Mouse (Mus musculus): ENCODE measurements at regions not wholly inside any gene's neighbourhood (a gene's known extent, or its start where the extent isn't known, plus 50 kb on each side); places are given as distances from the start of the nearest gene placed in this dataset.

DNA sequence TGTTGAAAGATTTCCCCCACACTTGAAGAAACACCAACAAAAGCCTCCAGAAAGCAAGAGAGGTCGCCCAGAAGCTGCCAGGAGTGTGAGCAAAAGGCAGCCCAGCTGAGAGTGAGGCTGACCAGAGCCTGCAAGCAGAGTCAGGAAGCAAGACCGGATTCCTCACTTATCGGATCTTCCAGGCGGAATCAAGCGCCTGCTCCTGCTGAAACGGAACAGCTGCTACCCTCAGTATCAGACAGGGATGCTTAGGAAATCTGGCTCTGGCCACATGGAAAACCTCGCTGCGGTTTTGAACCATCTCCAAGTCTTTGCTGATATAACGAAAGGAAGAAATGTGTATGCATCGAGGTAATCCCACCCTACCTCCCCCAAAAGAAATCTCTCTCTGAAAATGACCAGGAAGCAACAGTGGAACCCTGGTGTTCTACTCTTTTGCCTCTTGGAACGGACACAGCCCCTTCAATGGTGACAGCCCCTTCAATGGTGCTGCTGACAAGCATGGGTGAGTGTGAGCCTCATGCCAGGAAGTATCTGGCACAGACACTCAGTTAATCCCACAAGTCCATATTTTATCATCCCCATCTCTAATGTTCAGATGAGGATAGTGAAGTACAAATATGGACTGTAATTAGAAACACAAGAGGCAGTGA lies 83.3 kb upstream of the Spdye4c start:
- no peak overlapping the region for H3K4me2 ChIP-seq (ENCODE audit: low read depth, severe bottlenecking)
- no peaks in the 10 kb centered on the region for H3K4me1 ChIP-seq (ENCODE audit: control insufficient read depth, insufficient read depth, low read length)
- no peaks in the 10 kb centered on the region for H3K27me3 ChIP-seq (ENCODE audit: control insufficient read depth, insufficient read depth, low read length)
- ATAC-seq (ENCODE audit: insufficient number of reproducible peaks, low FRiP score, low TSS enrichment, low read depth), result no peak
- H3K4me3 ChIP-seq (ENCODE audit: low read depth, low read length), result no peak overlapping the region
- H3K9ac ChIP-seq (ENCODE audit: low read length), result no peak overlapping the region
- H3K9me3 ChIP-seq (ENCODE audit: control insufficient read depth, low read length), result no peaks in the 10 kb centered on the region
- WGBS, result 68% methylated on average over 11 of the region's 11 CpGs
- no peak overlapping the region for H3K27ac ChIP-seq (replicated peaks; ENCODE audit: low read depth, low read length)
- H3K36me3 ChIP-seq (ENCODE audit: control insufficient read depth, insufficient read depth, low read length), result no peaks in the 10 kb centered on the region
- no peak for DNase-seq (ENCODE audit: low spot score)

GRCm38 (mm10) chr2:128508244-128508605 lies 82.8 kb upstream of the Spdye4c start:
- Histone ChIP-seq H3K27ac (replicated peaks; ENCODE audit: low read depth, low read length) (no peak overlapping the region), H3K9me3 (ENCODE audit: control insufficient read depth, low read length) (no peaks in the 10 kb centered on the region)
- ATAC-seq (ENCODE audit: insufficient number of reproducible peaks, low FRiP score, low TSS enrichment, low read depth), result no peak

GRCm38 (mm10) chr2:128511291-128511690 lies 79.7 kb upstream of the Spdye4c start:
- DNase-seq (ENCODE audit: low spot score), result no peak
- 83% methylated on average over 6 of the region's 6 CpGs for WGBS
- H3K36me3 ChIP-seq (ENCODE audit: control insufficient read depth, insufficient read depth, low read length), result no peaks in the 10 kb centered on the region
- no peak overlapping the region for H3K4me3 ChIP-seq (ENCODE audit: low read depth, low read length)
- H3K9ac ChIP-seq (ENCODE audit: low read length), result no peak overlapping the region
- no peak overlapping the region for H3K4me2 ChIP-seq (ENCODE audit: low read depth, severe bottlenecking)
- no peaks in the 10 kb centered on the region for H3K9me3 ChIP-seq (ENCODE audit: control insufficient read depth, low read length)
- ATAC-seq (ENCODE audit: insufficient number of reproducible peaks, low FRiP score, low TSS enrichment, low read depth), result no peak
- H3K4me1 ChIP-seq (ENCODE audit: control insufficient read depth, insufficient read depth, low read length), result no peaks in the 10 kb centered on the region
- no peaks in the 10 kb centered on the region for H3K27me3 ChIP-seq (ENCODE audit: control insufficient read depth, insufficient read depth, low read length)
- no peak overlapping the region for H3K27ac ChIP-seq (replicated peaks; ENCODE audit: low read depth, low read length)

More at GRCm38 (mm10) chr2:128508244-128508605, 82.8 kb upstream of the Spdye4c start:
- no peaks in the 10 kb centered on the region for H3K4me1 ChIP-seq (ENCODE audit: control insufficient read depth, insufficient read depth, low read length)
- no peak for DNase-seq (ENCODE audit: low spot score)
- H3K4me2 ChIP-seq (ENCODE audit: low read depth, severe bottlenecking), result no peak overlapping the region
- no peaks in the 10 kb centered on the region for H3K36me3 ChIP-seq (ENCODE audit: control insufficient read depth, insufficient read depth, low read length)
- 86% methylated on average over 2 of the region's 2 CpGs for WGBS
- H3K27me3 ChIP-seq (ENCODE audit: control insufficient read depth, insufficient read depth, low read length), result no peaks in the 10 kb centered on the region
- no peak overlapping the region for H3K4me3 ChIP-seq (ENCODE audit: low read depth, low read length)
- H3K9ac ChIP-seq (ENCODE audit: low read length), result no peak overlapping the region

DNA sequence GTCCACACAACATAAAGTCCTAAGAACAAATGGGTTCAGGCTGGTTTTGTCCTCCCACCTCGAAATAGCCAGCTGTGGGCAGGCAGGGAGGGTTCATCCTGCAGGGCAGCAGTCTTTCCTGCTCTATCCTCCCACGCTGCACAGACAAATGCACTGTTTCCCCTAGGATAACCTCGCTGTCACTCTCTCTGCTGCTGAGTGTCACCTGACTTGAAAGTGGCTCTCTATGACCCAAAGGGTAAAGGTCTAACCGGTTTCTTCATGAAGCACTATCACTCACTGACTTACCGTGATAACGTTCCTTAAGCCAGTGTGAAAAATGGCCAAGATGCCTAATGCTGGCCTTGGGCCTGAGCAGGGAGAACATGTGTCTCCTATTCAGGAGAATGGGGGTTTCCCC lies 78.2 kb upstream of the Spdye4c start:
- Histone ChIP-seq H3K27ac (replicated peaks; ENCODE audit: low read depth, low read length) (no peak overlapping the region), H3K9ac (ENCODE audit: low read length) (no peak overlapping the region), H3K36me3 (ENCODE audit: control insufficient read depth, insufficient read depth, low read length) (no peaks in the 10 kb centered on the region), H3K4me3 (ENCODE audit: low read depth, low read length) (no peak overlapping the region), H3K4me1 (ENCODE audit: control insufficient read depth, insufficient read depth, low read length) (no peaks in the 10 kb centered on the region), H3K9me3 (ENCODE audit: control insufficient read depth, low read length) (no peaks in the 10 kb centered on the region), H3K27me3 (ENCODE audit: control insufficient read depth, insufficient read depth, low read length) (no peaks in the 10 kb centered on the region), H3K4me2 (ENCODE audit: low read depth, severe bottlenecking) (no peak overlapping the region)
- ATAC-seq (ENCODE audit: insufficient number of reproducible peaks, low FRiP score, low TSS enrichment, low read depth) (no peak), DNase-seq (ENCODE audit: low spot score) (no peak)
- WGBS, result 69% methylated on average over 6 of the region's 6 CpGs

GRCm38 (mm10) chr2:128514463-128515290 lies 76.3 kb upstream of the Spdye4c start:
- WGBS, result 81% methylated on average over 17 of the region's 17 CpGs
- H3K4me1 ChIP-seq (ENCODE audit: control insufficient read depth, insufficient read depth, low read length), result no peaks in the 10 kb centered on the region
- no peak overlapping the region for H3K4me2 ChIP-seq (ENCODE audit: low read depth, severe bottlenecking)
- no peaks in the 10 kb centered on the region for H3K36me3 ChIP-seq (ENCODE audit: control insufficient read depth, insufficient read depth, low read length)
- H3K27ac ChIP-seq (replicated peaks; ENCODE audit: low read depth, low read length), result no peak overlapping the region
- no peak for ATAC-seq (ENCODE audit: insufficient number of reproducible peaks, low FRiP score, low TSS enrichment, low read depth)
- no peaks in the 10 kb centered on the region for H3K9me3 ChIP-seq (ENCODE audit: control insufficient read depth, low read length)
- DNase-seq (ENCODE audit: low spot score), result no peak
- no peaks in the 10 kb centered on the region for H3K27me3 ChIP-seq (ENCODE audit: control insufficient read depth, insufficient read depth, low read length)
- H3K4me3 ChIP-seq (ENCODE audit: low read depth, low read length), result no peak overlapping the region
- H3K9ac ChIP-seq (ENCODE audit: low read length), result no peak overlapping the region

- H3K36me3 ChIP-seq (ENCODE audit: control insufficient read depth, insufficient read depth, low read length), result no peaks in the 10 kb centered on the region
- no peaks in the 10 kb centered on the region for H3K9me3 ChIP-seq (ENCODE audit: control insufficient read depth, low read length)
- DNase-seq (ENCODE audit: low spot score) (no peak), ATAC-seq (ENCODE audit: insufficient number of reproducible peaks, low FRiP score, low TSS enrichment, low read depth) (no peak)
- no peaks in the 10 kb centered on the region for H3K4me1 ChIP-seq (ENCODE audit: control insufficient read depth, insufficient read depth, low read length)
- no peak overlapping the region for H3K27ac ChIP-seq (replicated peaks; ENCODE audit: low read depth, low read length)
- H3K9ac ChIP-seq (ENCODE audit: low read length), result no peak overlapping the region
- no peaks in the 10 kb centered on the region for H3K27me3 ChIP-seq (ENCODE audit: control insufficient read depth, insufficient read depth, low read length)
- 88% methylated on average over 5 of the region's 5 CpGs for WGBS
- H3K4me3 ChIP-seq (ENCODE audit: low read depth, low read length), result no peak overlapping the region
- H3K4me2 ChIP-seq (ENCODE audit: low read depth, severe bottlenecking), result no peak overlapping the region
These were observed 75.3 kb upstream of the Spdye4c start for GRCm38 (mm10) chr2:128515701-128516100.

DNA sequence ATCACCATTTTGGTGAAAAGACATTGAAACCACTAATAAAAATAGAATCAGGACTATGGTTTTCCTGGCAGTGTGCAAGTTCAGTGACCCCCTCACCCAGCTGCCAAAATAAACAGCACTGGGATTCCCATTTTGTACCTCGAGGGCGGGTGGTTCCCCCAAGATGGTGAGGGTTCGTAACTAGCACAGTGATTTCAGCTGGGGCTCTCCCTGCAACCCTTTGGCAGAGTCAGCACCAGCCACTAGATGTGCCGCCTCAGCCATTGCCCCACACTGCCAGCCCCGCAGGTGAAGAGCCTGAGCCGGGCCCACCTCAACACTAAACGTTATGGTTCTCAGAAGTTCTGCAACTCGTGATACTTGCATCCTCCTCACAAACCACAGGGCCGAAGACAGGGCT lies 74.3 kb upstream of the Spdye4c start:
- Histone ChIP-seq H3K4me3 (ENCODE audit: low read depth, low read length) (no peak overlapping the region), H3K4me1 (ENCODE audit: control insufficient read depth, insufficient read depth, low read length) (no peaks in the 10 kb centered on the region), H3K4me2 (ENCODE audit: low read depth, severe bottlenecking) (no peak overlapping the region), H3K36me3 (ENCODE audit: control insufficient read depth, insufficient read depth, low read length) (no peaks in the 10 kb centered on the region), H3K9me3 (ENCODE audit: control insufficient read depth, low read length) (no peaks in the 10 kb centered on the region), H3K9ac (ENCODE audit: low read length) (no peak overlapping the region), H3K27ac (replicated peaks; ENCODE audit: low read depth, low read length) (no peak overlapping the region), H3K27me3 (ENCODE audit: control insufficient read depth, insufficient read depth, low read length) (no peaks in the 10 kb centered on the region)
- 89% methylated on average over 9 of the region's 9 CpGs for WGBS
- no peak for ATAC-seq (ENCODE audit: insufficient number of reproducible peaks, low FRiP score, low TSS enrichment, low read depth)
- DNase-seq (ENCODE audit: low spot score), result no peak

DNA sequence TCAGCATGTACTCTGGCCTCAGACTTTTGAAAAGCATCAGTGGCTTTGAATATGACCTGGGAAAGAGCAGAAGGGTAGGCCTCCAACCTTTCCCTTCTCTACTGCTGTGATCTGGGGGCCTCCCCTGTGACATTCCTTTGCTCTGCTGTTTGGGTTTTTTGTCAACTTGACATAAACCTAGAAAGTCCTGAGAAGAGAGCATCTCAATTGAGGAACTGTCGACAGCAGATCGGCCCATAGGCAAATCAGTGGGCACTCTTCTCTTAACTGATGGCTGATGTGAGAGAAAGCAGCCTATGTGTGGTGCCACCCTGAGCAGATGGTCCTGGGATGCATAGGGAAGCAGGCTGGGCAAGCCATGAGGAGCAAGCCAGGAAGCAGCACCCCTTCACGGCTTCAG lies 72.9 kb upstream of the Spdye4c start:
- H3K4me2 ChIP-seq (ENCODE audit: low read depth, severe bottlenecking), result no peak overlapping the region
- no peak for DNase-seq (ENCODE audit: low spot score)
- no peaks in the 10 kb centered on the region for H3K4me1 ChIP-seq (ENCODE audit: control insufficient read depth, insufficient read depth, low read length)
- ATAC-seq (ENCODE audit: insufficient number of reproducible peaks, low FRiP score, low TSS enrichment, low read depth), result no peak
- H3K36me3 ChIP-seq (ENCODE audit: control insufficient read depth, insufficient read depth, low read length), result no peaks in the 10 kb centered on the region
- no peak overlapping the region for H3K9ac ChIP-seq (ENCODE audit: low read length)
- H3K4me3 ChIP-seq (ENCODE audit: low read depth, low read length), result no peak overlapping the region
- WGBS, result 88% methylated on average over 3 of the region's 3 CpGs
- no peaks in the 10 kb centered on the region for H3K9me3 ChIP-seq (ENCODE audit: control insufficient read depth, low read length)
- no peak overlapping the region for H3K27ac ChIP-seq (replicated peaks; ENCODE audit: low read depth, low read length)
- H3K27me3 ChIP-seq (ENCODE audit: control insufficient read depth, insufficient read depth, low read length), result no peaks in the 10 kb centered on the region
